Mouse (Mus musculus): ENCODE measurements at regions not wholly inside any gene's neighbourhood (a gene's known extent, or its start where the extent isn't known, plus 50 kb on each side); places are given as distances from the start of the nearest gene placed in this dataset.

DNA sequence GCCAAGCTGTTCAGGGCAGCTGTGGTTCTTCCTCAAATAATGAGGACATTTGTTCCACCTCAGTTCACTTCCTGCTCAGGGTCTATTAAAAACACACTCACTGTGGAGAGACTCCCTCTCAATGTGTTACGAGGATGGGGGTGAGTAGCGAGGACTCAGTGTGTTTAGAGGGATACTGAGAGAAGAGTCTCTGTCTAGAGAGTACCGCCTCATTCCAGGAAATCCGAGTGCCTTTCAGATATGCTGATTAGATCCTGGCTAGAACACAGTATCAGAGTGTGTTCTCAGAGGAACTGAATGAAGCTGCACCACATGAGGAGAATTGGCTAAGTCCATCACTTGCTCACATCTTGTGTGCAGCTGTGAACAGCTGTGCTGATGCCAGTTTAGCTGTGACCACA lies 197.0 kb upstream of the Adamts9 start:
- Histone ChIP-seq H3K36me3 (ENCODE audit: control insufficient read depth, insufficient read depth, low read length) (no peaks in the 10 kb centered on the region), H3K27ac (replicated peaks; ENCODE audit: insufficient read depth, low read depth, low read length) (no peak overlapping the region), H3K27me3 (ENCODE audit: control insufficient read depth, insufficient read depth, low read length) (no peaks in the 10 kb centered on the region), H3K9ac (ENCODE audit: low read depth, low read length) (no peak overlapping the region), H3K79me2 (ENCODE audit: control insufficient read depth, insufficient read depth, low read length) (no peaks in the 10 kb centered on the region), H3K4me1 (ENCODE audit: control insufficient read depth, insufficient read depth, low read length) (no peaks in the 10 kb centered on the region), H3K4me3 (ENCODE audit: insufficient read depth, low read depth, low read length) (no peak overlapping the region)
- DNase-seq (ENCODE audit: extremely low read depth, low read depth, low spot score) = no peak
- TF ChIP-seq POLR2A (IDR thresholded peaks at IDR 0.05; ENCODE audit: extremely low read depth, insufficient read depth, low read length) (no peak), CTCF (IDR thresholded peaks at IDR 0.05; ENCODE audit: low read depth, low read length) (no peak)
- 59% methylated on average over 4 of the region's 4 CpGs for WGBS

DNA sequence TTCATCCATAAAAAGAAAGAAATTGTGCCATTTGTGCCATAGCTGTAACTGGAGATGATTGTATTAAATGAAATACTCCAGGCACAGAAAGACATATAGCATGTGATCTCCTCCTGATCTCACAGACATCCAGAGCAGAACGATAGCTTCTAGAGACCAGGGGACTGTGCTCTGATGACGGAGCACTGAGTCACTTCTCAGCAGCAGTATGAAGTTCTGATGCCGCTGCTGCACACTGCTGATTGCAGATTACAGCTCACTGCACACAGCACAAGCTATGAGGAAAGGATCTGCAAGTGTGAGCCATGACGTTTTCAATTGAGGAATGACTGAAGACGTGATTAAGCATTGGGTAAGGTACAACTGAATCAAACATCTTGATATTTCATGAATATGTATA lies 190.6 kb upstream of the Adamts9 start:
- TF ChIP-seq CTCF (IDR thresholded peaks at IDR 0.05; ENCODE audit: low read depth, low read length) = no peak
- TF ChIP-seq POLR2A (IDR thresholded peaks at IDR 0.05; ENCODE audit: extremely low read depth, insufficient read depth, low read length) = no peak
- Histone ChIP-seq H3K79me2 (ENCODE audit: control insufficient read depth, insufficient read depth, low read length) (no peaks in the 10 kb centered on the region), H3K9ac (ENCODE audit: low read depth, low read length) (no peak overlapping the region), H3K4me1 (ENCODE audit: control insufficient read depth, insufficient read depth, low read length) (no peaks in the 10 kb centered on the region), H3K4me3 (ENCODE audit: insufficient read depth, low read depth, low read length) (no peak overlapping the region), H3K27me3 (ENCODE audit: control insufficient read depth, insufficient read depth, low read length) (no peaks in the 10 kb centered on the region), H3K36me3 (ENCODE audit: control insufficient read depth, insufficient read depth, low read length) (no peaks in the 10 kb centered on the region), H3K27ac (replicated peaks; ENCODE audit: insufficient read depth, low read depth, low read length) (no peak overlapping the region)
- no peak for DNase-seq (ENCODE audit: extremely low read depth, low read depth, low spot score)
- 87% methylated on average over 5 of the region's 5 CpGs for WGBS

GRCm38 (mm10) chr6:93130946-93131685 lies 187.8 kb upstream of the Adamts9 start:
- no peak overlapping the region for H3K27ac ChIP-seq (replicated peaks; ENCODE audit: insufficient read depth, low read depth, low read length)
- H3K9ac ChIP-seq (ENCODE audit: low read depth, low read length) = no peak overlapping the region
- no peaks in the 10 kb centered on the region for H3K27me3 ChIP-seq (ENCODE audit: control insufficient read depth, insufficient read depth, low read length)
- H3K4me3 ChIP-seq (ENCODE audit: insufficient read depth, low read depth, low read length) = no peak overlapping the region
- no peaks in the 10 kb centered on the region for H3K4me1 ChIP-seq (ENCODE audit: control insufficient read depth, insufficient read depth, low read length)
- DNase-seq (ENCODE audit: extremely low read depth, low read depth, low spot score) = no peak
- no peaks in the 10 kb centered on the region for H3K79me2 ChIP-seq (ENCODE audit: control insufficient read depth, insufficient read depth, low read length)
- H3K36me3 ChIP-seq (ENCODE audit: control insufficient read depth, insufficient read depth, low read length) = no peaks in the 10 kb centered on the region
- 68% methylated on average over 4 of the region's 4 CpGs for WGBS
- no peak for TF ChIP-seq POLR2A (IDR thresholded peaks at IDR 0.05; ENCODE audit: extremely low read depth, insufficient read depth, low read length)
- no peak for TF ChIP-seq CTCF (IDR thresholded peaks at IDR 0.05; ENCODE audit: low read depth, low read length)

GRCm38 (mm10) chr6:93119482-93119881 lies 176.2 kb upstream of the Adamts9 start:
- 82% methylated on average over 12 of the region's 12 CpGs for WGBS
- Histone ChIP-seq H3K36me3 (ENCODE audit: control insufficient read depth, insufficient read depth, low read length) (no peaks in the 10 kb centered on the region), H3K4me1 (ENCODE audit: control insufficient read depth, insufficient read depth, low read length) (no peaks in the 10 kb centered on the region), H3K79me2 (ENCODE audit: control insufficient read depth, insufficient read depth, low read length) (no peaks in the 10 kb centered on the region), H3K27me3 (ENCODE audit: control insufficient read depth, insufficient read depth, low read length) (no peaks in the 10 kb centered on the region), H3K9ac (ENCODE audit: low read depth, low read length) (no peak overlapping the region), H3K27ac (replicated peaks; ENCODE audit: insufficient read depth, low read depth, low read length) (no peak overlapping the region), H3K4me3 (ENCODE audit: insufficient read depth, low read depth, low read length) (no peak overlapping the region)
- no peak for DNase-seq (ENCODE audit: extremely low read depth, low read depth, low spot score)
- TF ChIP-seq POLR2A (IDR thresholded peaks at IDR 0.05; ENCODE audit: extremely low read depth, insufficient read depth, low read length) (no peak), CTCF (IDR thresholded peaks at IDR 0.05; ENCODE audit: low read depth, low read length) (no peak)

GRCm38 (mm10) chr6:93113361-93113760 lies 170.1 kb upstream of the Adamts9 start:
- Histone ChIP-seq H3K27ac (replicated peaks; ENCODE audit: insufficient read depth, low read depth, low read length) (no peak overlapping the region), H3K27me3 (ENCODE audit: control insufficient read depth, insufficient read depth, low read length) (no peaks in the 10 kb centered on the region), H3K4me1 (ENCODE audit: control insufficient read depth, insufficient read depth, low read length) (no peaks in the 10 kb centered on the region), H3K4me3 (ENCODE audit: insufficient read depth, low read depth, low read length) (no peak overlapping the region), H3K36me3 (ENCODE audit: control insufficient read depth, insufficient read depth, low read length) (no peaks in the 10 kb centered on the region), H3K79me2 (ENCODE audit: control insufficient read depth, insufficient read depth, low read length) (no peaks in the 10 kb centered on the region), H3K9ac (ENCODE audit: low read depth, low read length) (no peak overlapping the region)
- WGBS = 78% methylated on average over 3 of the region's 3 CpGs
- no peak for DNase-seq (ENCODE audit: extremely low read depth, low read depth, low spot score)
- TF ChIP-seq POLR2A (IDR thresholded peaks at IDR 0.05; ENCODE audit: extremely low read depth, insufficient read depth, low read length) (no peak), CTCF (IDR thresholded peaks at IDR 0.05; ENCODE audit: low read depth, low read length) (no peak)

DNA sequence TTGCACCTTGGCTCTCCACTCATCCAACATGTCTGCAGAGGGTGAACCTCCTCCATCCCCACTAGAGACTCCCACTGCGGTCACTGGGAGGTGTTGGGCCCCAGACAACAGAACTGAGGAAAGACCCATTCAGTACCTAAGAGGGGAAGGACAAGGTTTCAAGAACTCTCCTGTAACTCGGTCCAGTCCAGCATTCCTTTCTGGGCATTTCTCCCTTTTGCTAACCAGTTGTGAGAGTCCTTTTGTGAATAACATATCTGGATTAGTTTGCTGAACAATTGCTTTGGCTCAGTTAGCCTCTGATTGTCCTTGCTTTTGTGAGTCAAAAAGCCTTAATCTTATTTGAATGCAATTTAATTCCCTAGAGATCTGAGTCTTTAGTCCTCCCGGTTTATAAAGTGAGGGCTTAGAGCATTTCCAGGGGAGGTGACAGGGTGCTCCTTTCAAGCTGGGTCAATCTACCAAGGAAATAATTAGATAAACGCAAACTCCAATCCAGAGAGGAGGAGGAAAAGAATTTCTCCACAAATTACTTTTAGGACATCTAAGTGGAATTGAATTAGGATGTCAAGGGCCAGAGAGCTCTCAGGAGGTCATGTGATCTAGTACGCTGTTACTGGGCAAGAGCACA lies 151.6 kb upstream of the Adamts9 start:
- DNase-seq (ENCODE audit: extremely low read depth, low read depth, low spot score) = no peak
- Histone ChIP-seq H3K79me2 (ENCODE audit: control insufficient read depth, insufficient read depth, low read length) (no peaks in the 10 kb centered on the region), H3K4me1 (ENCODE audit: control insufficient read depth, insufficient read depth, low read length) (no peaks in the 10 kb centered on the region), H3K27ac (replicated peaks; ENCODE audit: insufficient read depth, low read depth, low read length) (no peak overlapping the region), H3K36me3 (ENCODE audit: control insufficient read depth, insufficient read depth, low read length) (no peaks in the 10 kb centered on the region), H3K4me3 (ENCODE audit: insufficient read depth, low read depth, low read length) (no peak overlapping the region), H3K9ac (ENCODE audit: low read depth, low read length) (no peak overlapping the region), H3K27me3 (ENCODE audit: control insufficient read depth, insufficient read depth, low read length) (no peaks in the 10 kb centered on the region)
- no peak for TF ChIP-seq CTCF (IDR thresholded peaks at IDR 0.05; ENCODE audit: low read depth, low read length)
- TF ChIP-seq POLR2A (IDR thresholded peaks at IDR 0.05; ENCODE audit: extremely low read depth, insufficient read depth, low read length) = no peak
- WGBS = 79% methylated on average over 5 of the region's 5 CpGs

Data from liver, adult 2 months (tissue).